Mouse (Mus musculus) erythroblast, embryonic 14.5 days (primary cell): Measurements from ENCODE around the gene Rnf180. TPM values are rescaled to one million over a fixed set of nuclear protein-coding genes. Genes with fewer than 3 reads are reported as not detected.

Experiments
- H3K27me3 ChIP-seq: 2 replicates; pipeline ENCODE4 v1.6.1; 2012; ENCODE audit warnings: inconsistent platforms; ENCODE audit not compliant: control insufficient read depth
- H3K36me3 ChIP-seq: 2 replicates; pipeline ENCODE4 v1.6.1; 2012; ENCODE audit warnings: mild to moderate bottlenecking, inconsistent platforms; ENCODE audit not compliant: control insufficient read depth
- H3K4me1 ChIP-seq: 2 replicates; pipeline ENCODE4 v1.6.1; 2012; ENCODE audit warnings: inconsistent platforms; ENCODE audit not compliant: control insufficient read depth
- H3K4me3 ChIP-seq: replicated peaks from 2 replicates; pipeline ENCODE3; 2012; ENCODE audit warnings: moderate library complexity, mild to moderate bottlenecking, inconsistent platforms
- H3K9me3 ChIP-seq: 2 replicates; pipeline ENCODE4 v1.6.1; 2012; ENCODE audit warnings: low read length, inconsistent platforms, mixed read lengths; ENCODE audit not compliant: control insufficient read depth
- GATA1 ChIP-seq: IDR thresholded peaks from 2 replicates; pipeline ENCODE4 v1.6.1; 2012; ENCODE audit warnings: low read length, inconsistent platforms, mixed read lengths
- TAL1 ChIP-seq: IDR thresholded peaks from 3 replicates; pipeline ENCODE4 v1.6.1; 2012; ENCODE audit warnings: low read length, inconsistent platforms, mixed read lengths
- polyA plus RNA-seq: library from polyadenylated mRNA; stranded (reverse); fragments of >175 nt; gene quantifications from 2 replicates; pipeline ENCODE4 v1.2.3, GENCODE M21; 2012

The Rnf180 gene
- polyA plus RNA-seq, 1 experiment = not detected

DNA sequence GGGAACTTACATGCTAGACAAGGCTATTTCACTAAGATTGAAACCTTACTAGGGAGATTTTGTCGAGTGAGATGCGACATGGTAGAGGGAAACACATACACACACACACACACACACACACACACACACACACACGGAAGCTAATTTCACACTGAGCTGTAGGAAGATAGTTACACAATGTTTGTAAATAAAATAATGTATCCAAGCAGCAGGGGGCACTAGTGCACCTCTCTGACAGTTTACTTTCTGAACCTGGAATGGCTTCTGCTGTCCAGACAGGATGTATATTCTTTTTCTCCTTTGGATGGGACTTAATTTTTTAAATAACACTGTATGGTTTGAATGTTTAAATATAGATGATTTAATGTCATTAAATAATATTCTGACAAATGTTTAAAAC is 27.9 kb downstream of the Rnf180 start:
- Histone ChIP-seq H3K27me3 (no peaks in the 10 kb centered on the region), H3K4me3 (no peak overlapping the region), H3K9me3 (no peaks in the 10 kb centered on the region), H3K4me1 (no peaks in the 10 kb centered on the region), H3K36me3 (no peaks in the 10 kb centered on the region)
- TF ChIP-seq GATA1 = no peak
- no peak for TF ChIP-seq TAL1

DNA sequence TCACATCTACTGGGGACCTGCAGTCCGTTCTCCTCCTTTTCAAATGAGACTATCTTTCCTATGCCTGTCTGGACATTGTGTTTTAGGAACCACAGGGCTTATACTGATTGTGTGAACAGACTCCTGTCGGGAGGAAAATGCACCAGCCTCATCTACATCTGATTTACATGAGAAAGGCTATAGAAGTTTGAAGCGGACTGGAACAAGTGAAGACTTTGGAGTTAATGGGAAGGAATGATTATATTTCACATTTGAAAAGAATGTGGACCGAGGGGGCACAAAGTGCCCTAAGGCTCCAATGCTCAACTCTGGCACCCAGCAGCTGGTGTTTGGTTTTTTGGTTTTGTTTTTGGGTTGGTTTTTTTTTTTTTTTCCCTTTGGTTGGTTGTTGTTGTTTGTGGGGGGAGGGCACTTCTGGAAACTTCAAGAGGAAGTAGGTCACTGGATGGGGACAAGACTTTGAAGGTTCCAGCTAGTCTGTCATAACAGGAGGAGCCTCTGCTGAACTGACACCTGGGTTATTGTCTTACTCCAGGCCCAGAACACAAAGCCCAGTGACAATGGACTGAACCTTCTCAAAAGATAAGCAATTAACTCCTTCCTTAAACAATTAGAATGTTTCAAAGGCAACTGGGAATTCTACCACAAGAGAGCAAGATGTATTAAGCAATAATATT is 37.7 kb downstream of the Rnf180 start:
- H3K36me3 ChIP-seq = no peaks in the 10 kb centered on the region
- no peak for TF ChIP-seq GATA1
- no peak for TF ChIP-seq TAL1
- H3K4me1 ChIP-seq = no peaks in the 10 kb centered on the region
- no peak overlapping the region for H3K4me3 ChIP-seq
- no peaks in the 10 kb centered on the region for H3K9me3 ChIP-seq
- no peaks in the 10 kb centered on the region for H3K27me3 ChIP-seq

DNA sequence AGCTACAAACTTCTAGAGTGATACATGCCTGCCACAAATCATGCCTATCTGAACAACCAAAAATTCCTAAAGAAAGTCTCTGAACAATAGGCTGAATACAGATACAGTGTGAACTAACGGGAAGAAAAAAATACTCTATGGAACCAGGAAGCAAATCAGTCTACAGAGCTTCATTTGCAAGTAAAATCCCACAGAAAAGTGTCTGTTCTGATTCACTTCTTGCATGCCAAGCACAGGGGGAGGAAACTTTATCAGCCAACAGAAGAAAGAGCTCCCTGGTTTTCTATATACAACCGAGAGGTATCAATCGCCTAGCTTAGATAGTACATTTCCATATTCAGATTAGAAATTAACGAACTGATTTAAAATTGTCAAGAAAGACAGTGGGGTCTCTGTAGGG is 43.8 kb downstream of the Rnf180 start:
- Histone ChIP-seq H3K36me3 (no peaks in the 10 kb centered on the region), H3K9me3 (no peaks in the 10 kb centered on the region), H3K4me3 (no peak overlapping the region), H3K4me1 (no peaks in the 10 kb centered on the region), H3K27me3 (no peaks in the 10 kb centered on the region)
- TF ChIP-seq TAL1 (no peak), GATA1 (no peak)

DNA sequence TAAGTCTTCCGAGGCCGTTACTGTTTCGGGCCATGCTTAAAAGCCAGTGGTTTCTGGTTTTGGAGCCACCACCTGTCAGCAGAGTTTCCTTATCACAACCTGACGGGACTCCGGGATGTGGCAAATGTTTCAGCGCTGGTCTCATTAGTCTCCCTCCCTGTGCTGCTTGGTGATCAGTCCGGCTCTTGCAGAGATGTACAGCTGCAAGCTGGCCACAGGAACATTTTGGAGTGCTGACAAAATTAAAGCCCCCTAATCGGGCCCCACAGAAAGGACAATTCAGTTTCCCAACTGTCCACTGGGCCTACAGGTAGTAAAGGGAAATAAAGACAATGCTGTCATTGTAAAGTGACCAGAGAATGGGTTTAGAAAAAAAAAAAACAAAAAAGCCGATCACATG is 44.4 kb downstream of the Rnf180 start:
- H3K4me1 ChIP-seq = no peaks in the 10 kb centered on the region
- H3K4me3 ChIP-seq = no peak overlapping the region
- H3K36me3 ChIP-seq = no peaks in the 10 kb centered on the region
- TF ChIP-seq TAL1 = no peak
- no peak for TF ChIP-seq GATA1
- no peaks in the 10 kb centered on the region for H3K27me3 ChIP-seq
- H3K9me3 ChIP-seq = no peaks in the 10 kb centered on the region

DNA sequence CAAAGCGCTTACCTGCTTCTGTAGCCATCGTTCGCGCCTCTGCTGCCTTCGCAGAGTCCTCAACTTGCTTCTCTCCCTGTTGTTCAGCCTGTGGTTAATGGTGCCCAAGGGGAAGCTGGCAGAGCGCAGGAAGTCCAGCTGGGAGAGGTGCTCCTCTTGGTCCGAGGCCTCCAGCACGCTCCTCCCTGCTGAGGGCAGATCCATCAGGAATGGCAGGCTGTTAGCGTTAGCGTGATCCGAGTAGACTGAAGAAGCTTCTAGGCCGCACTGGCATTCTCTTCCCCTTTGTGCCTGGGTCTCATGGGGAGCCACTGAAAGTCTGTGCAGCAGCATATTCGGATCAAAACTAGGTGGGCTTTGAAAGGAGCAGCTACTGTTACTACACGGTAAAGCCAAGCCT is 45.0 kb downstream of the Rnf180 start:
- Histone ChIP-seq H3K4me1 (no peaks in the 10 kb centered on the region), H3K4me3 (no peak overlapping the region), H3K27me3 (no peaks in the 10 kb centered on the region), H3K9me3 (no peaks in the 10 kb centered on the region), H3K36me3 (no peaks in the 10 kb centered on the region)
- TF ChIP-seq TAL1 (no peak), GATA1 (no peak)

DNA sequence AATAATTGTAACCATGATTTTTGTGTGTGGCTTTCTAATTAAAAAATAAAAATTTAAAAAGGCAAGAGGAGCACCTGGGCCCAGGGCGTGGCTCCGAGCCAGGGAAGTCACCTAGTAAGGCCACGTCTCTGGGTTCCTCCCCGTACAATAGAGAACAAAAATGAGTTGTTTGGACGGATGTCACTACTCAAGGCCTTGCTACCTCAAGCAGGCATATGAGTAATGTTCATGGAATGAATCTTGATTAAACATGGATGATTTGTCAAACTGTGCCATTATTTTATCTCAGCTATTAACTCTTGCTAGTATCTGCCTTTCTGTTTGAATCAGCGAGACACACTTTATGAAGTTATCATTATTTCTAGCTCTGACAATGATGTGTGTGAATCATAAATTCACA is 46.9 kb downstream of the Rnf180 start:
- Histone ChIP-seq H3K9me3 (no peaks in the 10 kb centered on the region), H3K4me1 (no peaks in the 10 kb centered on the region), H3K36me3 (no peaks in the 10 kb centered on the region), H3K4me3 (no peak overlapping the region), H3K27me3 (no peaks in the 10 kb centered on the region)
- TF ChIP-seq TAL1 (no peak), GATA1 (no peak)

DNA sequence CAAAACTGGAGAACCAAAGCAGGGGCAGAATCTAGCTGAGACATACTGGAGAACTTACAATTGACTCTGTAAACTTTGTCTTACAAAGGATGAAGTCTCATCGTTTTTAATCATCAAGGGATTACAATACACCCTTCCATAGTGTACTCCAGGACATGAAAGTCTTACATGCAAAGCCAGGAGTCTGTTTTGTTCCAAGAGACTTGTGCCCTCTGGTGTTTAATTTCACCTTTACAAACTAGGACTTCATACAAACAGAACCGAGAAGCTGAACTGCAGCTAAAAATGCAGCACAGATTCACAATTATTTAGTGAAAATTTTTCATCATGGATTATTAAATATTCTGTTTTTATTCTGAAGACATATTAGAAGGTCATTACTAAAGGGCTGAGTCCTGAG is 53.8 kb downstream of the Rnf180 start:
- Histone ChIP-seq H3K36me3 (no peaks in the 10 kb centered on the region), H3K27me3 (no peaks in the 10 kb centered on the region), H3K4me3 (no peak overlapping the region), H3K9me3 (no peaks in the 10 kb centered on the region), H3K4me1 (no peaks in the 10 kb centered on the region)
- TF ChIP-seq TAL1 = no peak

DNA sequence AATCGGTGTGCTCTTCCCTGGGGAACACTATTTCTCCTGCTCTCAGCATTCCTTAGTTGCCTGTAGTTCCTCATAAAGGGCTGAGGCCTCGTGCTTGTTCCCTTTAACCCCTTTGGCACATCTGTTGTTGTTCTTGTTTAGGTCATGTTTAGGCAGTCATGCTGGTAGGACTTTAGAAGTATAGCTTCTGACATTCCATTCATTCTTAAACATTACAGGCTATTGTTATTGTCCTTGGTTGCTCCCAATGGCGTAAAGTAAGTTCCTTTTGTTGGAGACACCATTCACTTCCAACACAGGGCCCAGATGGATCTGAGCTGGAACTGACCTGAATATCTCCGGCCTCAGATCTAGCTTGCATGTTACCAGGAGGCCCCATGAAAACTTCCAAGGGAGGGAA is 67.5 kb downstream of the Rnf180 start:
- no peaks in the 10 kb centered on the region for H3K4me1 ChIP-seq
- no peaks in the 10 kb centered on the region for H3K27me3 ChIP-seq
- no peaks in the 10 kb centered on the region for H3K9me3 ChIP-seq
- no peaks in the 10 kb centered on the region for H3K36me3 ChIP-seq
- no peak overlapping the region for H3K4me3 ChIP-seq
- TF ChIP-seq GATA1 (no peak), TAL1 (no peak)

DNA sequence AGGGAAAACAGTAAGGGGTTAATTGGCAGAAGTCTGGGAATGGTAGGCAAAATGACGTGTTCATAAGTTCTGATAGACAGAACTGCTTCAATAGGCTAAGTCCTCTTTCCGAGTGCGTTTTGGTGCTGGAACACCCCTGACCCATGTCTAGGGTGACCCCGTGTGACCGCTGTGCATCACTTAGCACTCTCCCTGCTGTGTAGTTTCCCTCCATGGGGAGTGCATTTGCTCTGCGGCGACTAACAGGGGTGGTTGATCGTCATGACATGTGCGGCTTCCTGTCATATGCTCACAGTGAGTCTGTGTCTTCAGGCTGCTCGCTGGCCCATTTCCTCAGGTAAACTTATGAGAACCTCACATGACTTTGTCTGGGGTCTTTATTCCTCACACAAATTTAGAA is 70.6 kb downstream of the Rnf180 start:
- TF ChIP-seq TAL1 = no peak
- TF ChIP-seq GATA1 = no peak
- H3K9me3 ChIP-seq = no peaks in the 10 kb centered on the region
- H3K27me3 ChIP-seq = no peaks in the 10 kb centered on the region
- no peaks in the 10 kb centered on the region for H3K4me1 ChIP-seq
- H3K4me3 ChIP-seq = no peak overlapping the region
- H3K36me3 ChIP-seq = no peaks in the 10 kb centered on the region

DNA sequence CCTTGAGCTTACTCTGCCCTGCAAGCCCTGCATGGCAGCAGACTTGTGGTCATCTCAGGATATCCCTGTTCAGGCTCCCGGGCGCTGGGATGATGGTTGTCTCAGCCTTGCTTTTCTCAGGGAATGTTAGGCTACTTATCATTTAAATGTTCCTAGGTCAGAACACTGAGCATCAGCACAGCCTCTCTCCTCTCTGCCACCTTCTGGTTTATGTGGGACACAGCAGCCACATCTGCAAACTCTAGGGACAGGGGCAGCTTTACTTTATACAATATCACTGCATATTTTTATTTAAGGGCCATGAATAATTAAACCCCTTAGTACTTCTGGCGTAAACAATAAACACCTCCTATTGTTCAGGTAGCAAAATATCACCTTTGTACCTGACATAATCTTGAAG is 71.5 kb downstream of the Rnf180 start:
- Histone ChIP-seq H3K4me1 (no peaks in the 10 kb centered on the region), H3K4me3 (no peak overlapping the region), H3K9me3 (no peaks in the 10 kb centered on the region), H3K36me3 (no peaks in the 10 kb centered on the region), H3K27me3 (no peaks in the 10 kb centered on the region)
- TF ChIP-seq TAL1 (no peak), GATA1 (no peak)
